Mouse (Mus musculus): ENCODE measurements around the gene Stoml1.

Stoml1 gene

GRCm38 (mm10) chr9:58253033-58253804 is at the start of gene Stoml1:
Gene Stoml1, plus strand, starts transcription at chr9:58253164.
- peak; percentile 87 for DNase-seq (ENCODE audit: low spot score)

GRCm38 (mm10) chr9:58203516-58204447 is 49.2 kb upstream of the Stoml1 start, which contains the start of the genes Islr and Islr2:
Gene Islr, minus strand, starts transcription at chr9:58204306.
Gene Islr2, minus strand, starts transcription at chr9:58204319.
- DNase-seq (ENCODE audit: low spot score): no peak

DNA sequence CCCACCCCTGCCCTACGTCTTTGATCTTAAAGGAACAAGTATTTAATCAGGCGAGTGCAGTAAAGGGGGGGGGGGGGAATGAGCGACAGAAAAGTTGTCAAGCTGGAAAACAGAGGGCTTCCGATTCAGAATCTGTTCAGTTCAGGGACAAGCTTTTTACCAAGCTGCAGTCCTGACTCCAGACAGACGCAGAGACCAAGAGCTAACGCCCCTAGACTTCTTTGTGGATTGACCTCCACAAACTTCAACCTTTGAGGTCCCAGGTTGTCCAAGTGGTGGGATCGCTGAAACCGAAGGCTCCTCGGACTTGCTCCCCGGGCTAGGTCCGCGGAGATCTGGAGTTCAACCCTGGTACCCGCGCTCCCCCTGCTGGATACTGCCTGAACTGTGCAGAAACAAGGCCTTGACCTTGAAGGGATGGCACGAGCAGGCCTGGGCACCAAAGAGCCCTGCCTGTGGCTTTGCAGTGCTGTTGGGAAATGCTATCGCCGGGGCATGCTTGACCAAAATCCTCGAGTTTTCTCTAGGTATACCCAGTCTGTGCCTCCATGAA is 48.4 kb upstream of the Stoml1 start:
- peak; percentile 77 for DNase-seq (ENCODE audit: low spot score)

GRCm38 (mm10) chr9:58206013-58206412 is 47.0 kb upstream of the Stoml1 start:
- DNase-seq (ENCODE audit: low spot score): no peak

DNA sequence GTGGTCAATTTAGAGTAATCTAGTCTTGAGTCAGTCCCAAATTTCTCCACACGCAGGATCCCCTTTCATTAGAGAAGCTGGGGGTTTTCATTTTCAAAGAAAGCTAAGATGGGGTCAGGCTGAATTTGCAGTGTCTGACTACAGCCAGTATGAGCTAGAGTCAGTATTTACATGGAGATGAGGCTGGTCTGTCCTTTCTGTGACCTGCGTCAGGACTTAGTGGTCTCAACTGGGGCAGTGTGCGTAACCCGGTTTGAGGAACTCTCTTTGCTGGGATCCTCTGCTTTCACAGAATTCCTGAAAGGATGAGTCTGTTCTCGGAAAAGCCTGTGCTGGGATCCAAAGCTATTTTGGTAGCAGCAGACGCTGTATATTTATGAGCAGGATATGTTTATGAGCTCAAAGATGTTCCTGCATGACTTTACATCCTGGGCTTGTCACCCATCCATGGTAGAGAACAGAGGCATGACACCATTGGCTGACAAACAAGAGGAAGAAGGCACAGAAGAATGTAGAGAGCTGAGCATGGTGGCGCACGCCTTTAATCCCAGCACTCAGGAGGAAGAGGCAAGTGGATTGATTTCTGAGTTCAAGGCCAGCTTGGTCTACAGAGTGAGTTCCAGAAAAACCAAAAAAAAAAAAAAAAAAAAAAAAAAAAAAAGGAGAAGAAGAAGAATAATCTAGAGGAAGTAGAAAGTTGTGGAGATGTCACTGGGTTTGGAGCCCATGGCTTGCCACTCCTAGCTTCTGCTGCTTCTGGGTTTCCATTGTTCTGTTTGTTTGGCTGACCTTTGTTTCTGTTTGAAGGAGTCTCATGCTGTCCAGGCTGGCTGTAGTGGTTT is 43.3 kb upstream of the Stoml1 start:
- DNase-seq (ENCODE audit: low spot score): no peak

DNA sequence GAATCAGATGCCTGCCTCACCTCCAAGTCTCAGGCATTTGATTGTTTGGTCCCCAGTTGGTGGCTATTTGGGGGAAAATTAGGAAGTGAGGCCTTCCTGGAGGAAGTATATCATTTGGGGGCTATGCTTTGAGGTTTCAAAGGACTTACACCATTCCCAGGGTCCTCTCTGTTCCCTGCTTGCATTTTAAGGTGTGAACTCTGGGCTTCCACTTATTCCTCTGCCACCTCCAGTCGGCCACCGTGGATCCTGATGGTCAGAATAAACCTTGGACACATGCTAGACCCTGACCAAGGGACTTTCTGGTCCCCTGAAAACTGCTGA is 42.7 kb upstream of the Stoml1 start:
- no peak for DNase-seq (ENCODE audit: low spot score)

GRCm38 (mm10) chr9:58213377-58213776 is 39.6 kb upstream of the Stoml1 start:
- DNase-seq (ENCODE audit: low spot score): no peak

DNA sequence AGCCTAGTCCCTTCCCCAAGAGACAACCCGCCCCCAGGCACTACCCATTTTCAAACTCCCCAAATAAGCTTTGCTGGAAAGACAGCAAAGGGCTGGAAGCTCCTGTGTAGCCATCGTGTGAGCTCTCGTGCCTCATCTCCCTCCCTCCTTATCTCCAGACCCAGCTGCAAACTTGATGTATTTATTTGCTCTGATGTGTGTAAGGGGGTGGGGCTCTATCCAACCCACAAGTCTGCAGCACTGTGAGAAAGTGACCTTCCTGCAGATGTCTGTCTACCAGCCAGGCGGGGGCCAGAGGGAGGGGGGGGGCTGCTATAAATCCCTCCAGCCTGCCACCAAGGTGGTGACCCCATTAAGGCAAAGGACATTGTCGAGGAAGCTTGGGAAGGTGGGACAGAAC is 39.1 kb upstream of the Stoml1 start:
- DNase-seq (ENCODE audit: low spot score): no peak

DNA sequence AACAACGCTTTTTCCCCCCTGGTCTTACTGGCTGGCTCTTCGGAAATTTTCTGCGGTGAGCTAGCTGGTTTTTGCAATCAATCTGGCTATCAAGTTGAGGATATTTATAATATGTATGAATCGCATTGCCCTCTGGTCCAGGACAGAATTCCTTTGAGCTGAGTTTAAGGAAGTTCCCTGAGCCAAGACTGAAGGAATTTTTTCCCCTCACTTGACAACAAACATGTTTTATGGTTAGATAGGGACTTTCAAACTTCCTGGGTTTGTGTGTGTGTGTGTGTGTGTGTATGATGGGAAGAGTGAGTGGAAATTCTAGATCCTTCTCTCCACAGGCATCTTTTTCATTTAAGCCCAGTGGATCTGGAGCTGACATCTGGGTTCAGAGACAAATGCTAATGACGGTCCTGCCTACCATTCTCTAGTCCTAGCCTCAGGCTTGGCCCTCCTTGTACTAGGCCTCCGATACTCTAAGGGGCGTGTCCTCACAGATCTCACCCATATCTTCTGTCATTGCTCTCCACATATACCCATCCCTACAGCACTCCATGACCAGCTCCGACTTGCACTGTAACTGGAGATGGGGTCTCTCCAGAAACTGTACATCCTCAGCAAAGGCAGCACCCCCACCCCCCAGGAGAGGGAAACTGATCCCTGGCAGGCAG is 38.3 kb upstream of the Stoml1 start:
- DNase-seq (ENCODE audit: low spot score): no peak

- DNase-seq (ENCODE audit: low spot score): no peak
Measured at GRCm38 (mm10) chr9:58216402-58216801, 36.6 kb upstream of the Stoml1 start.

DNA sequence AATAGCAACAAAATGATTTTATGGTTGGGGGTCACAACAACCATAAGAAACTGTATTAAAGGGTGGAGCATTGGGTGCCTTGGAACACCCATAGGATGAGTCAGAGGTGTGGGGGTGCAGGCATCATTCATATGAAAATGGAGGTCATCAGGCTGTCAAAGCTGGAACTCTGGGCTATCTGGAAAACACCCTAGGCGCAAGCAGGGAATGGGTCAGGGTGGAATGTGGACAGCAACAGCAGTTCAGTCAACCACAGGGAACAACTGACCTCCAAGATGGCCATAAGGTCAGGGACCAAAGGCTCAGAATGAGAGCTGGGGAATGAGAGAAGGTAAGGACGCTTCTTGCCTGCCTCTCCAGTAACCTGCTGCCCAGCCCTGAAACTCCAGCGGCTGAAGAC is 34.4 kb upstream of the Stoml1 start:
- DNase-seq (ENCODE audit: low spot score): no peak

GRCm38 (mm10) chr9:58220218-58220903 is 32.6 kb upstream of the Stoml1 start:
- no peak for DNase-seq (ENCODE audit: low spot score)

DNA sequence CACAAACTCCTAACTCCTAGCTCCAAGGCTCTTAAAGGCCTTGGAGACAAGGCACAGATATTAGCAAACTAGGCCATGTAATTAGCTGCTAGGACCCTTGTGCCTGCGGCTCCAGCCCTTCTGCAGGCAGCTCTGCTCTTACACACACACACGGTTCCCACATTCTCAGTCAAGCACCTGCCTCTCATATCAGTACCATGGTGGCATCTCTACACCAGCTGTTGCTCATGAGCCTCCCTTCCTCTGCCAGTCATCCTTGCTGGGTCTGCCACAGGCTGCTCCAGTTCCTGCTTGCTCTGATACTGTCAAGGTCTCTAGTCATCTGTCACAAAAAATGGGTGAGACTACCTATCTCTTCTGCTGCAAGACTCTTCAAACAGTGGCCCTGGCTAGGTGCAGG is 28.6 kb upstream of the Stoml1 start:
- no peak for DNase-seq (ENCODE audit: low spot score)

- DNase-seq (ENCODE audit: low spot score): no peak
Measured at GRCm38 (mm10) chr9:58225915-58226913, 26.8 kb upstream of the Stoml1 start.

- DNase-seq (ENCODE audit: low spot score): no peak
Measured at GRCm38 (mm10) chr9:58228777-58229466, 24.0 kb upstream of the Stoml1 start.

GRCm38 (mm10) chr9:58231746-58232145 is 21.2 kb upstream of the Stoml1 start:
- DNase-seq (ENCODE audit: low spot score): no peak

DNA sequence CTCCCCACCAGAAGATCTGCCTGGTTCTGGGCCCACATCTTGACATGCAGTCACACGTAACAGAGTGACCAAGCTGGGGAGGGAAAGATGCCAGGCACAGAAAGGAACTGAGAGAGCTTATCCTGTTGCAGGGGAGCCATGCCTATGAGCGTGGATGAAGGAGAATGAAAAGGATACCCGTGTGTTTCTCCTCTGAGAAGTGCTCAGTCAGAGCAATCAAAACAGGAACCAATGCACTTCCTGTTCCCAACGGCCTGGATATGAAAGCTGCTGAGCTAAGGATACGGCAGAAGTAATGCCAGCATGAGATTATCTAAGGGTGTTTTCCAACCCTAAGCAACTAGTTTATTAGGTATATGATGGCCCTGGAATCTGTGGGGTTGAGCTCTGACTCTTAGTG is 20.6 kb upstream of the Stoml1 start:
- no peak for DNase-seq (ENCODE audit: low spot score)

GRCm38 (mm10) chr9:58234502-58235015 is 18.4 kb upstream of the Stoml1 start:
- DNase-seq (ENCODE audit: low spot score): no peak
